Mouse (Mus musculus): ENCODE results near the gene Mettl7a3. TPM values are rescaled to one million over a fixed set of nuclear protein-coding genes. Genes with fewer than 3 reads are reported as not detected.

Mettl7a3 gene
- polyA plus RNA-seq (2012; rRNA removed) (not detected in 2 replicates), polyA plus RNA-seq (2014; fragmentation: Nextera tagmentation; extraction: Ambion mirVana) (not detected in 2 replicates)

DNA sequence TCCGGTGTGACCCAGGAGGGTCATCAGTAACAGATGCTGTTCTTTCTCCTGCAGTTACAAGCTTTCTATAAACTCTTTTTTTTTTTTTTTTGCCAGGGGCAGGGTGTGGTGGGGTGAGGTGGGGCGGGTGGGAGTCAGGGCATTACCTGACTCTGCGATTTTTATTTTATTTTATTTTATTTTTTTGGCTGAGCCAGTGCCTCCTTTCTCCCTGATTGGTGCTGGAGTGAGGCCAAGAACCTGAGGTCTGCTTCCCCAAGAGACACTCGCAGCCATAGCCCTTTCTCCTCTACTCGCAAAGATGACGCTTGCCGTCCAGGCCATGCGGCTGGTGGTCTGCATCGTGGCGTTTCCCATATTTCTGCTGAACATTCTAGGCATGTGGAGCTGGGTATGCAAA is at the start of gene Mettl7a3:
Gene Mettl7a3, plus strand, starts transcription at position 301 of the 400 bp plus-strand sequence.
- Histone ChIP-seq H3K4me2 (ENCODE audit: low read depth) (no peak within 1 kb of the TSS), H3K4me1 (replicated peaks; ENCODE audit: control insufficient read depth in 2 of 2, insufficient read depth in 2 of 2, low read length in 1 of 2) (peaks cover 0 to 2% of the 10 kb centered on the region in 2 experiments; a peak in 1 of 4 replicates), H3K9ac (replicated peaks) (no peak within 1 kb of the TSS), H3K4me3 (ENCODE audit: insufficient read depth in 1 of 2, low read depth in 2 of 2, low read length in 2 of 2) (no peak within 1 kb of the TSS), H3K27me3 (ENCODE audit: control insufficient read depth, insufficient read depth, low read length) (no peaks in the 10 kb centered on the region), H3K9me3 (ENCODE audit: control insufficient read depth, low read length) (no peaks in the 10 kb centered on the region), H3K27ac (no peak within 1 kb of the TSS), H3K36me3 (replicated peaks; ENCODE audit: control insufficient read depth, insufficient read depth, low read depth) (no peaks in the 10 kb centered on the region)
- TF ChIP-seq CTCF (IDR thresholded peaks at IDR 0.05; ENCODE audit: low read depth) (no peak), EP300 (IDR thresholded peaks at IDR 0.05; ENCODE audit: low read depth) (no peak)
- DNase-seq (ENCODE audit: low read depth in 3 of 3, low spot score in 3 of 3) = no peak
- no peak for ATAC-seq (ENCODE audit: insufficient read depth)
- WGBS (ENCODE audit: insufficient replicate concordance) = 71% methylated on average over 10 of the region's 10 CpGs

DNA sequence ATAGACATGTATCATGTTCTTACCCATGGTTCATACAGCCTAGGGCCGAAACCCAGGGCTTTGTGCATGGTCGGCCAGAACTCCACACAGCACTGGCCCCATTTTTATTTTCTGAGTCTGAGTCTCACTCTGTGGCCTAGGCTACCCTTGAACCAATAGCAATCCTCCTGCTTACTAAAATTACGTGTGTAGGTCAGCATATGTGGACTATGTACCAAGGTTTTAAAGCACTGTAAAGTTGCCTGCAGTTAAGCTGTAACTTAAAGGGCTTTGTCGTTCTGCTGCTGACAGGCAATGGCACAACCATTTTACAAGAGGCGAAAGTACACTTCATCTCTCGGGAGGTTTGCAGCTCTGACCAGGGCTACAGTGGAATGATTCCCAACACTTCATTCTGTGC is 45.7 kb upstream of the Mettl7a3 start:
- Histone ChIP-seq H3K36me3 (replicated peaks; ENCODE audit: control insufficient read depth, insufficient read depth, low read depth) (no peaks in the 10 kb centered on the region), H3K4me1 (replicated peaks; ENCODE audit: control insufficient read depth in 2 of 2, insufficient read depth in 2 of 2, low read length in 1 of 2) (no peaks in the 10 kb centered on the region), H3K9me3 (ENCODE audit: control insufficient read depth, low read length) (no peaks in the 10 kb centered on the region), H3K9ac (replicated peaks) (no peak overlapping the region), H3K4me3 (ENCODE audit: insufficient read depth in 1 of 2, low read depth in 2 of 2, low read length in 2 of 2) (no peak overlapping the region), H3K27me3 (ENCODE audit: control insufficient read depth, insufficient read depth, low read length) (no peaks in the 10 kb centered on the region), H3K4me2 (ENCODE audit: low read depth) (no peak overlapping the region), H3K27ac (no peak overlapping the region)
- TF ChIP-seq CTCF (IDR thresholded peaks at IDR 0.05; ENCODE audit: low read depth) (no peak), EP300 (IDR thresholded peaks at IDR 0.05; ENCODE audit: low read depth) (no peak)
- DNase-seq (ENCODE audit: low read depth in 3 of 3, low spot score in 3 of 3) (no peak), ATAC-seq (ENCODE audit: insufficient read depth) (no peak)
- 77% methylated on average over 6 of the region's 6 CpGs for WGBS (ENCODE audit: insufficient replicate concordance)

DNA sequence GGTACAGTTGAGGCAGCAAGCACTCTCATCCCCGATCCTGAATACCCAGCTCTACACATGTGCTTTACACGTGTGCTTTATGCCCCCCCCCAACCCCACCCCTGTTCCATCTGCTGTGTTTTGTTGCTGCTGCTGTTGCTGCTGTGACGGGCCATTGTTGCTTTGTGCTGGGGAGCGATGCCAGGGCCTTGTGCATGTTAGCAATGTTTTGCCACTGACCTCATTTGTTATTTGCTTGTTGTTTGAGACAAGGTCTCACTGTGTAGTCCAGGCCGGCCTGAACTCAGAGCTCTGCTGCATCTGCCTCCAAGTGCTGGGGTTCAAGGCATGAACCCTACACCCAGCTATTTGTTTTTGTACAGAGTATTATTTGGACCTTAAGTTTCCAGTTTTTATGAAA is 43.9 kb upstream of the Mettl7a3 start:
- Histone ChIP-seq H3K4me2 (ENCODE audit: low read depth) (no peak overlapping the region), H3K36me3 (replicated peaks; ENCODE audit: control insufficient read depth, insufficient read depth, low read depth) (no peaks in the 10 kb centered on the region), H3K9me3 (ENCODE audit: control insufficient read depth, low read length) (no peaks in the 10 kb centered on the region), H3K4me3 (ENCODE audit: insufficient read depth in 1 of 2, low read depth in 2 of 2, low read length in 2 of 2) (no peak overlapping the region), H3K4me1 (replicated peaks; ENCODE audit: control insufficient read depth in 2 of 2, insufficient read depth in 2 of 2, low read length in 1 of 2) (no peaks in the 10 kb centered on the region), H3K9ac (replicated peaks) (no peak overlapping the region), H3K27ac (no peak overlapping the region), H3K27me3 (ENCODE audit: control insufficient read depth, insufficient read depth, low read length) (no peaks in the 10 kb centered on the region)
- ATAC-seq (ENCODE audit: insufficient read depth) = no peak
- TF ChIP-seq CTCF (IDR thresholded peaks at IDR 0.05; ENCODE audit: low read depth) = no peak
- no peak for TF ChIP-seq EP300 (IDR thresholded peaks at IDR 0.05; ENCODE audit: low read depth)
- no peak for DNase-seq (ENCODE audit: low read depth in 3 of 3, low spot score in 3 of 3)
- WGBS (ENCODE audit: insufficient replicate concordance) = 64% methylated on average over 5 of the region's 5 CpGs

DNA sequence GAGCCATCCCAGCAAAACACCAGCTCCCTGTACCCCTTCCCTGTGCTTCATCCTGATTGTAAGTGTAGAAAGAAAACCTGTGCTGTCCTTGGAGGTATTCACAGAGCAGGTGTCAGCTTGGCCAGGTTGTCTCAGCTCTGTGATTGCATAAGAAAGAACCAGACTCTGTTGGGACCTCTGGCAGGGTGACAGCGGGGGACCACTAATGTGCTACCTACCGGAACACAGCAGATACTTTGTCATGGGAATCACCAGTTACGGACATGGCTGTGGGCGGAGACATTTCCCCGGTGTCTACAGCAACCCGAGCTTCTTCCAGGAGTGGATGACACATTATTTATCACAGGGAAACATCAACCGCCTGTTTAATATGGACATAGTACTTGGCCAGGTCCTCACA is 42.4 kb upstream of the Mettl7a3 start:
- 64% methylated on average over 7 of the region's 7 CpGs for WGBS (ENCODE audit: insufficient replicate concordance)
- H3K36me3 ChIP-seq (replicated peaks; ENCODE audit: control insufficient read depth, insufficient read depth, low read depth) = no peaks in the 10 kb centered on the region
- H3K27me3 ChIP-seq (ENCODE audit: control insufficient read depth, insufficient read depth, low read length) = no peaks in the 10 kb centered on the region
- no peak overlapping the region for H3K4me2 ChIP-seq (ENCODE audit: low read depth)
- H3K27ac ChIP-seq = no peak overlapping the region
- ATAC-seq (ENCODE audit: insufficient read depth) (no peak), DNase-seq (ENCODE audit: low read depth in 3 of 3, low spot score in 3 of 3) (no peak)
- H3K9ac ChIP-seq (replicated peaks) = no peak overlapping the region
- H3K9me3 ChIP-seq (ENCODE audit: control insufficient read depth, low read length) = no peaks in the 10 kb centered on the region
- H3K4me3 ChIP-seq (ENCODE audit: insufficient read depth in 1 of 2, low read depth in 2 of 2, low read length in 2 of 2) = no peak overlapping the region
- H3K4me1 ChIP-seq (replicated peaks; ENCODE audit: control insufficient read depth in 2 of 2, insufficient read depth in 2 of 2, low read length in 1 of 2) = no peaks in the 10 kb centered on the region
- TF ChIP-seq EP300 (IDR thresholded peaks at IDR 0.05; ENCODE audit: low read depth) (no peak), CTCF (IDR thresholded peaks at IDR 0.05; ENCODE audit: low read depth) (no peak)

DNA sequence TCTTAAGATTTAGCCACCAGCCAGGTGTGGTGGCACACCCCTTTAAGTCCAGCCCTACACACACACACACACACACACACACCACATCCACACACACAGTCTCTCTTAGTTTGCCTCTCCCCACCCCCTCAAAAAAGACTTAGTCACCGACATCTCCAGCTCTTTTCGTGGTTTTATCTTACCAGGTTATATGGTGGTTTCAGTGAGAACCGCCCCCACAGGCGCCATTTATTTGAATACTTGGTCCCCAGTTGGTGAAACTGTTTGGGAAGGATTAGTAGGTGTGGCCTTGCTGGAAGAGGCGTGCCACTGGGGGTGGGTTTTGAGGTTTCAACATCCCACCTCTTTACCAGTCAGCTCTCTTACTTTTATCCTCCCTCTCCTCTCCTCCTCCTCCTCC is 36.9 kb upstream of the Mettl7a3 start:
- no peak overlapping the region for H3K27ac ChIP-seq
- ATAC-seq (ENCODE audit: insufficient read depth) = no peak
- H3K4me2 ChIP-seq (ENCODE audit: low read depth) = no peak overlapping the region
- H3K9ac ChIP-seq (replicated peaks) = no peak overlapping the region
- H3K36me3 ChIP-seq (replicated peaks; ENCODE audit: control insufficient read depth, insufficient read depth, low read depth) = no peaks in the 10 kb centered on the region
- no peaks in the 10 kb centered on the region for H3K27me3 ChIP-seq (ENCODE audit: control insufficient read depth, insufficient read depth, low read length)
- no peaks in the 10 kb centered on the region for H3K9me3 ChIP-seq (ENCODE audit: control insufficient read depth, low read length)
- TF ChIP-seq EP300 (IDR thresholded peaks at IDR 0.05; ENCODE audit: low read depth) (no peak), CTCF (IDR thresholded peaks at IDR 0.05; ENCODE audit: low read depth) (no peak)
- H3K4me3 ChIP-seq (ENCODE audit: insufficient read depth in 1 of 2, low read depth in 2 of 2, low read length in 2 of 2) = no peak overlapping the region
- peaks cover 5 to 10% of the 10 kb centered on the region in 2 experiments for H3K4me1 ChIP-seq (replicated peaks; ENCODE audit: control insufficient read depth in 2 of 2, insufficient read depth in 2 of 2, low read length in 1 of 2)
- no peak for DNase-seq (ENCODE audit: low read depth in 3 of 3, low spot score in 3 of 3)
- 60% methylated on average over 5 of the region's 5 CpGs for WGBS (ENCODE audit: insufficient replicate concordance)

Data from liver, embryonic 14.5 days (tissue).